Mouse (Mus musculus): ENCODE data around the gene Agr3. TPM values are rescaled to one million over a fixed set of nuclear protein-coding genes. Genes with fewer than 3 reads are reported as not detected.
A peak's percentile ranks its signal among the peaks of the same experiment; 100 is the strongest.

Gene Agr3
- polyA plus RNA-seq, 1 experiment = not detected

DNA sequence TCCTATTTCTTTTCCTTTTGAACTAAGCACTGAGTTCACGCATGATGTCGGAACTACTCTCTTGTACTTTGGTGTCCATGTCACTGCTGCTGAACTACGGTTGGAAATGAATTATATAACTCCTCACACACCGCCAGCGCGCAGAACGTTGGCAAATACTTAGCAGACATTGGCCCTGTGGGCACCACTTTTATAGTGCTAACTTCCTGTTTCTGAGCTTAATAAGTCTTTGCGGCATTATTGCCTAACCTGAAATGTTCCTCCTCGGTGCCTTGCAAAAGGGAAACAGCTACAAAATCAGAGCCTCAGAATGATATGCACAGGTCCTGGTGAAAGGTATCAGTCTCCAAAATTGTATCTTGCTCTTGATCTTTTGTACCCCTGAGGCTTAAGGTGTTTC, 58.1 kb downstream of the Agr3 start:
- H3K27ac ChIP-seq (ENCODE audit: insufficient read depth, low read depth, low read length) = no peak overlapping the region
- no peak overlapping the region for H3K4me3 ChIP-seq (ENCODE audit: insufficient read depth, low read depth, low read length)
- no peak for DNase-seq
- WGBS = 90% methylated on average over 9 of the region's 9 CpGs
- no peak for TF ChIP-seq CTCF (conservative IDR thresholded peaks at IDR 0.05; ENCODE audit: insufficient read depth, insufficient read length, low read depth, low read length)
- TF ChIP-seq POLR2A (IDR thresholded peaks at IDR 0.05; ENCODE audit: low read depth, low read length) = no peak
- no peaks in the 10 kb centered on the region for H3K36me3 ChIP-seq (ENCODE audit: control insufficient read depth, insufficient read depth, low read length)
- no peaks in the 10 kb centered on the region for H3K27me3 ChIP-seq (replicated peaks; ENCODE audit: control insufficient read depth, insufficient read depth, low read length)
- no peaks in the 10 kb centered on the region for H3K4me1 ChIP-seq (ENCODE audit: control insufficient read depth, insufficient read depth, low read length)

DNA sequence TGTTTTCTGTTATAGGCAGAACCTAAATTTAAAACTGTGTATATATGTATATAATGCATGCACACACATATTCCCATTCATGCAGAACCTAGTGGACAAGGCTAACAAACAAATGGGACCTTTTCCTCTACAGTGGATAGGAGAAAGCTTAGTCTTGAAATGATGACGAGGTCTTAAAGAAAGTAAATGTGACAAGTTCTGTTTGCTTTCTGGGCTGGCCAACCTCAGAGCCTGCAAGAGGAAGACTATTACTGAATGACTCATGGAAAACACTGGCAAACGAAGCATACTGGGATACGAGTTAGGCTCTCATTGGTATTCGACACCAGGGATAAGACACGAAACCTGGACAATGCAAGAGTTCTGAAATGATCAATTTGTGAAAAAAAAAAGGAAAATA, 59.3 kb downstream of the Agr3 start:
- TF ChIP-seq CTCF (conservative IDR thresholded peaks at IDR 0.05; ENCODE audit: insufficient read depth, insufficient read length, low read depth, low read length) (no peak), POLR2A (IDR thresholded peaks at IDR 0.05; ENCODE audit: low read depth, low read length) (no peak)
- Histone ChIP-seq H3K27ac (ENCODE audit: insufficient read depth, low read depth, low read length) (no peak overlapping the region), H3K4me1 (ENCODE audit: control insufficient read depth, insufficient read depth, low read length) (no peaks in the 10 kb centered on the region), H3K4me3 (ENCODE audit: insufficient read depth, low read depth, low read length) (no peak overlapping the region), H3K36me3 (ENCODE audit: control insufficient read depth, insufficient read depth, low read length) (no peaks in the 10 kb centered on the region), H3K27me3 (replicated peaks; ENCODE audit: control insufficient read depth, insufficient read depth, low read length) (no peaks in the 10 kb centered on the region)
- no peak for DNase-seq
- 96% methylated on average over 5 of the region's 5 CpGs for WGBS

DNA sequence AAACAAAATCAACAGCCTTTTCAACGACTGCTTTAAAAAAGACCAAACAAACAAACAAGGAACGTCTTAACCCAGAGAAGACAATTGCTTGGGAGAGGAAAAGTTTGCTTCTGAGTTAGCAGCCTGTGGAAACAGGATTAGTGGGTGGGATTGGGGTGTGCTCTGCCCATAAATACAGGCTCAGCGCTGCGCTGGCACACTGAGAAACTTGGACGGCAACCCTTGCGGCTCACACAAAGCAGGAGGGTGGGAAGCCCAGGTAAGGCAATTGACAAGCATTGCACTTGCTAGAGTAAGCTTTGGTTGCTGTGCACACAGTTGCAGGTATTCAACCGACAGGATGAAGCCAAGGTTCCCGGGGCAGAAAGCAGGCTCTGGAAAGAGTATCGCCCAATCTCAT, 67.3 kb downstream of the Agr3 start, which contains the start of gene Agr2:
Agr2 (plus strand) TSS at position 197 of the 400 bp plus-strand sequence.
- no peak for DNase-seq
- 41% methylated on average over 9 of the region's 9 CpGs for WGBS
- Histone ChIP-seq H3K27me3 (replicated peaks; ENCODE audit: control insufficient read depth, insufficient read depth, low read length) (no peaks in the 10 kb centered on the region), H3K4me3 (ENCODE audit: insufficient read depth, low read depth, low read length) (no peak within 1 kb of the TSS), H3K36me3 (ENCODE audit: control insufficient read depth, insufficient read depth, low read length) (no peaks in the 10 kb centered on the region), H3K4me1 (ENCODE audit: control insufficient read depth, insufficient read depth, low read length) (no peaks in the 10 kb centered on the region), H3K27ac (ENCODE audit: insufficient read depth, low read depth, low read length) (no peak within 1 kb of the TSS)
- TF ChIP-seq POLR2A (IDR thresholded peaks at IDR 0.05; ENCODE audit: low read depth, low read length) (no peak), CTCF (conservative IDR thresholded peaks at IDR 0.05; ENCODE audit: insufficient read depth, insufficient read length, low read depth, low read length) (no peak)

DNA sequence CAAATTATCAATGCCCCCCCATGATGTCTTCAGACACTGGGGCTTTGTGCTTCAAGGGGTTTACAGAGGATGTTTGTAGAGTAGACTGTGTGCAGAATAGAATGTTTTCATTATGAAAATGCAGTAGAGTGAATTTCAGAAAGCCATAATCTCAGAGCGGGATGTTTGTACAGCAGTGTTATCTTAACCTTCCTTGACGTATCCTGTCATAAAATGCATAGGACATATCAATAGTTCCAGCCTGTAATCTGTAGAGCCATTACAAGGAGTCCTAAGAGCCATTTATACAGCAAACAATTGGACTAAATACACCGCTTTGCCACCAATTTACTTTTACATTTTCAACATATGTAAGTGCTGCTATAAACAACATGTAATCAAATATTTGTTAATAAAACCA, 68.2 kb downstream of the Agr3 start:
- no peak for TF ChIP-seq POLR2A (IDR thresholded peaks at IDR 0.05; ENCODE audit: low read depth, low read length)
- no peak for TF ChIP-seq CTCF (conservative IDR thresholded peaks at IDR 0.05; ENCODE audit: insufficient read depth, insufficient read length, low read depth, low read length)
- 87% methylated on average over 3 of the region's 3 CpGs for WGBS
- no peaks in the 10 kb centered on the region for H3K4me1 ChIP-seq (ENCODE audit: control insufficient read depth, insufficient read depth, low read length)
- no peak overlapping the region for H3K27ac ChIP-seq (ENCODE audit: insufficient read depth, low read depth, low read length)
- H3K36me3 ChIP-seq (ENCODE audit: control insufficient read depth, insufficient read depth, low read length) = no peaks in the 10 kb centered on the region
- H3K4me3 ChIP-seq (ENCODE audit: insufficient read depth, low read depth, low read length) = no peak overlapping the region
- no peaks in the 10 kb centered on the region for H3K27me3 ChIP-seq (replicated peaks; ENCODE audit: control insufficient read depth, insufficient read depth, low read length)
- DNase-seq = no peak

DNA sequence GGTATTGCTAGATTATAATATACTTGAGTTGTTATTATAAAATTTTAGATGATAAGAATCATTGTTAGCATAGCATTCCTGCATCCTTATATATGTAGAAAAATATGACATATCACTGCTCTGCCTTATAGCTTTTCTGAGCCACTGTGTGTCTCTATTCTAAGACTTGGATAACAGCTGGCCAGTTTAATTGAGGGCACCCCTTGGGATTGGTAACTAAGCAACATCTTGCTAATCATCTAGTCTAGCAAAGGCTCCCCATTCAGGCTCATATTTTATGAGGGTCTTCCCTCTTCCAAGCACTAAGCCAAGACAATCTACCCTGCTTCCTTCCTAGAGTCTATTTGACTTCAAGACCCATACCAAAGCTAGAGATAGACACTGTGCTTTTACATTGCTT, 68.7 kb downstream of the Agr3 start:
- no peaks in the 10 kb centered on the region for H3K36me3 ChIP-seq (ENCODE audit: control insufficient read depth, insufficient read depth, low read length)
- no peaks in the 10 kb centered on the region for H3K4me1 ChIP-seq (ENCODE audit: control insufficient read depth, insufficient read depth, low read length)
- TF ChIP-seq CTCF (conservative IDR thresholded peaks at IDR 0.05; ENCODE audit: insufficient read depth, insufficient read length, low read depth, low read length) (no peak), POLR2A (IDR thresholded peaks at IDR 0.05; ENCODE audit: low read depth, low read length) (no peak)
- DNase-seq = no peak
- H3K27ac ChIP-seq (ENCODE audit: insufficient read depth, low read depth, low read length) = no peak overlapping the region
- H3K4me3 ChIP-seq (ENCODE audit: insufficient read depth, low read depth, low read length) = no peak overlapping the region
- H3K27me3 ChIP-seq (replicated peaks; ENCODE audit: control insufficient read depth, insufficient read depth, low read length) = no peaks in the 10 kb centered on the region

DNA sequence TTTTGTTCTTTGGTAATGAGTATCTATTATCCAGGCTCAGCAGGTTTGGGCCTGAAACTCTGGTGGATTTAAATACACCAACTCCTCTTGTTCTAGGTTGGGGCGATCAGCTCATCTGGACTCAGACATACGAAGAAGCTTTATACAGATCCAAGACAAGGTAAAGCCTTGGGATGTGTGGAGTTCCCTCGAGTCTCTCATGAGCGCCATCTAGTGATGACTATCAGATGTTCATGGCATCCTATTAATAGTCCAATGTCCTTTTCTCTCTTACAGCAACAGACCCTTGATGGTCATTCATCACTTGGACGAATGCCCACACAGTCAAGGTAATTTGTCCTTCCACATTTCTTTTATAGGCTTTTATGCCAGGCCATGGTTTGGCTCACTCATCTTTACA, 70.4 kb downstream of the Agr3 start:
- TF ChIP-seq POLR2A (IDR thresholded peaks at IDR 0.05; ENCODE audit: low read depth, low read length) (no peak), CTCF (conservative IDR thresholded peaks at IDR 0.05; ENCODE audit: insufficient read depth, insufficient read length, low read depth, low read length) (peak; percentile 33; the same call in 1 of the 2 replicates)
- WGBS = 27% methylated on average over 5 of the region's 5 CpGs
- Histone ChIP-seq H3K27me3 (replicated peaks; ENCODE audit: control insufficient read depth, insufficient read depth, low read length) (no peaks in the 10 kb centered on the region), H3K4me1 (ENCODE audit: control insufficient read depth, insufficient read depth, low read length) (no peaks in the 10 kb centered on the region; the same call in 1 of the 2 replicates), H3K27ac (ENCODE audit: insufficient read depth, low read depth, low read length) (no peak overlapping the region), H3K4me3 (ENCODE audit: insufficient read depth, low read depth, low read length) (no peak overlapping the region), H3K36me3 (ENCODE audit: control insufficient read depth, insufficient read depth, low read length) (no peaks in the 10 kb centered on the region)
- peak; percentile 55 for DNase-seq

Other genes with a start within 250 kb of the Agr3 start
- gene Agr2, start 67.3 kb downstream of the Agr3 start, polyA plus RNA-seq (2012; rRNA removed) = not detected in 2 replicates
- 23.7 and 29.7 TPM in 2 replicates for gene Tspan13, start 116.9 kb downstream of the Agr3 start, polyA plus RNA-seq (2012; rRNA removed)
- 13.5 and 16.9 TPM in 2 replicates for gene Ankmy2, start 231.5 kb downstream of the Agr3 start, polyA plus RNA-seq (2012; rRNA removed)
- gene Bzw2, start 232.5 kb downstream of the Agr3 start, polyA plus RNA-seq (2012; rRNA removed) = 9.6 and 10.1 TPM in 2 replicates